Mouse (Mus musculus) cerebellum, adult 9-10 months (tissue): ENCODE data around the gene Tnfrsf12a.
A peak's percentile ranks its signal among the peaks of the same experiment; 100 is the strongest.

Experiments used
- DNase-seq: peaks from one replicate; pipeline ENCODE4 v3.0.0; 2022

Tnfrsf12a gene

DNA sequence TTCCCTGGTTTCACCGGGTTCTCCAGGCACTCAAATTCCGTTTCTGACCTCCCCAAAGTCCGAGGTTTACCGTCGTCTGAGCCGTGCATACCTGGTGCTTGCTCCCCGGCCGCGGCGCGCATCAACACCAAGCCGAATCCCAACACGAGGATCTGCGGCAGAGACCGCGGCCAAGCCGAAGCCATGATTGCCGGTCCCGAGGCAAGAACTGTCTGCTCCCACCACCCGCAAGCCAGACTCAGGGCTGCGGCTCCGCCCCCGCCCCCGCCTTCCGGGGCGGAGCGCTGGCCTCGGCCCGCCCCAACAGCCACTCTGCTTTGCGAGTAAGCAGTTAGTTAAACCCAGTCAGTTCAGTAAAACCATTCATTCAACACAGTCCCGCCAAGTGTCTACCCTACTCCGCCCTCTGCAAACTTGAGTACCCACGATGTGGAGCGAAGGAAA is at the start of gene Tnfrsf12a:
Tnfrsf12a (minus strand) TSS at position 233 of the 444 bp plus-strand sequence.
- DNase-seq = peak; percentile 88

DNA sequence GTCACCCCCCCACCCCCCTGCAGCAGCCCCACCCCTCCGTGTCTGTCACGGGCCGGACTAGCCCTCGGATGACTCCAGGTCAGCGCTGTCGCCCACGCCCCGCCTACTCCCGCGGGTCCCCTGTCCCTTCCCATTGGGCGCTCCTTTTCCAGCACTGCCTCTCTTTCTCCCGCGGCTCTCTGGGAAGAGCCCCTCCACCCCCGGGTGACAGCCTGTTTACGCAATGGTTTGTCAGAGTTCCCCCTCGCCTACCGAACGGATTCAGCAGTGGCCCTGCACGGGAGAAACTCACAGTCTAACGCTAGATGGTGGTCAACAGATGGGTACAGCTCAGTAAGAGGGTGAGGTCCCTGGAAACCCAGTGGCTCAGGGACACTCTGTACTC is 49.5 kb upstream of the Tnfrsf12a start:
- peak; percentile 78 for DNase-seq

DNA sequence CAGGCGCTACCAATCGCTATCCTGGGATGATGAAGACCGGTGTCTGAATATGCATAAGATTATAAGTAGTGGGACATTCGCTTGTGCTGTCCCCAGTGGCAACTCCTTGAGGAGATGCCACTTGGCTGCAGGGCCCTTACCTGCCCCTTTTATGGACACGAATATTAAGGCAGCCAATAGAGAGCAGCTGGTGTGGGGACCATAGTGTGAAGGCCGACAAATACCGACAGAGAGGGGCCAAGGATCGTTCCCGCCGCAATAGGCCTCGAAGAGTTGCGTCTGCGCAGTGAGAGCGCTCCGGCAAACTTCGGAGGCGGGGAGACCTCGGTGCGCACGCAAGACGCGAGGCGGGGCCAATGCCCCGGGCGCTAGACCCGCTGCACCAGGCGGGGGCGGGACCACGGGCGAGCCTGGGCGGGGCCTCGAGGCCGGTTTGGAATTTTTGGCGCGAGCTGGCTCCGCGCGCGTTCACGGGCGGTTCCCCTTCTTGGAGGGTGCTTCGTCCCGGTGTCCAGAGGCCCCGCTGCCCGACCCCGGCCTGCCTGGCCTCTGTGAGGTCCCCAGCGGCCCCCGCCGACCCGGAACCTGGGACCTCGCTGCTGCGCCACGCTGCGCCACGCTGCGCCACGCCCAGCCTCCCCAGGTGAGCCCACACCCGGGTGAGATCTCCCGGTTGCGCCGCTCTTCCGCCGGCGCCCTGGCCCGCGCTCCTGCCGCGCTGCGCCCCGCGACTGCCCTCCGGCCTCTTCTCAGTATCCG is 48.9 kb upstream of the Tnfrsf12a start, which contains the start of gene Pkmyt1:
Pkmyt1 (plus strand) TSS at position 338 of the 759 bp plus-strand sequence.
- DNase-seq = peak; percentile 94

DNA sequence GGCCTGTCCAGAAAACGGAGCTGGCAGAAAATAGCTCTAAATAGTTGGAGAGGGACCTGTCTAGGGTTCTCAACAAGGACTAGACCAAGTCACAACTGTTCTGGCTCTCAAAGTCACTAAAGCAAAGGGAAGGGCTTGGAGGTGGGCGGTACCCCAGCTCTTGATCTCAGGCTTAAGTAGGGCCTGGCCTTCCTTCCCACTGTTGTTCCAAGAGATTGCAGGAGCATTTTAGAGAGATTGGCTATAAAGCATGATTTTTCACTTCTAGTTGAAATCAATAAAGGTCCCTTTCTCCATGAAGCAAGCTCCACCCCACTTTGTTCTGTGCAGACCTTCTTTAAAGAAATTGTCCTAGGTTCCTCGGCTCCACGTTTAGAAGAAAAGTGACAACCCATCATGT is 48.2 kb upstream of the Tnfrsf12a start:
- peak; percentile 57 for DNase-seq

DNA sequence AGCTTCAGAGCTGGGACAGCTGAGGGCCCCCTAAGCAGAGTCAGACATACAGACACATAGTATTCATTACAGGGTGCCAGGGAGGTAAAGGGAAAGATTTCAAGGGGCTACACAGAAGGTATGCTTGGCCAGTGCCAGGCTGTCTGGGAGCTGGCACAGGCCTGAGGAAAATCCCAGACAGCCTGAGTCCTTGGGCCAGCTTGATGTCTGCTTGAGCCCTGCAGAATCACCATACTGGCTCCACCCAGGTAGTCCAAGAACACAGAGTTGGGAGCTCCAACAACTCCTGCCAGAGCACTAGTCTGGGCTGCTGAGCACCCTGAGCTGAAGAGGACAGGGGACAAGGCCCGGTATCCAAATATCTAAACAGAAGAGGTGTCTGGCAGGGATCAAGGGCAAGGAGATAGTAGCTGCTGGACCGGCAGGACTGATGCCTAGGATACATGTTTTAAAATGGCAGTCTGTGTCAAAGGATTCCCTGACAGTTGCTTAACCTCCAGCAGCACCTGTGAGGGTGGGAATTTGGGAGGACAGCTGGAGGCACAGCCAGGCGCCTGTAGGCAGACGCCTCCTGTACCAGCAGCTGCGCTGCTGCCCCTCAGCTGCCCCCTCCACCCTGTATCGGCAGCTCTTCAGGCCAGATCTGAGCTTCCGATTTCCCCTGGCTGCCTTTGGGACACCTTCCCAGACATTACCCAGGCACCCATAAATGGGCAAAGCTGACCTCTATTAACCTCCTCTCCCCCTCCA is 45.3 kb upstream of the Tnfrsf12a start, which contains the start of gene 1520401A03Rik:
1520401A03Rik (minus strand) TSS at position 408 of the 750 bp plus-strand sequence.
- no peak for DNase-seq

DNA sequence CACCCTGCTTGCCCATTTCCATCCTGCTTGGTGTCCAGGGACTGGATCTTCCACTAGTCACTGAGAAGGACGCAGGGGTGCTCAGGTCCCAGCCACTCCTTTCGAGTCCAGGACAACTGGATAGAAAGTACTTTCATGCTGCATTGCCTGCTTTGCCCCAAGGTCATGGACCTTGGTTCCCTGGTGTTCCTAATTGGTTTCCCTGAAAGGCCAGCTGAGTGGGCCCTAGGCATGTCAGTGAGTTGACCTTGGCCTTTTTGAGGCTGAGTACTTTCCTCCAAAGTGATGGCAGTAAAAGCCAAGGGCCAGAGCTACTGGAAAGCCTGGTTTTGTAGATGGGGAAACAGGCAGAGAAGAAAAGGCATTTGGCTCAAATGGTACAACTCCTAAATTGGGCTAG is 44.6 kb upstream of the Tnfrsf12a start:
- DNase-seq = no peak

DNA sequence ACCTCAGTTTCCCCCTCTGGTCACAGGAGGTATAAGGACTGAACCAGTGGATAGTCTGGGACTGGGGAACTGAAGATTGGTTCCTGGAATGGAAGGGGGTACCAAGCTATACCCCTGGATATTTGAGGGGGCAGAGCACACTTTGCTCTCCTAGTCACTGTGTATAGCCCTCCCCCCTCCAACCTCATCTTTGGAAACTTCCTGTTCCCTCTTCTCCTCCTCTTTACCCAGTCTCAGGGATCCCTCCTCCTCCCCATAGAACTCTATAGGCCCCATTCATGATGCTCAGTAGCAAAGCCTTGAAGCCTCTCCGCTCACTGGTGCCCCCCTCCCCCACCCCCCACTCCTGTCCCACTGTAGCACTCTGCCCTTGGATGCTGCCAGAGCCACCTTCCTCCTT is 42.2 kb upstream of the Tnfrsf12a start:
- DNase-seq = no peak

DNA sequence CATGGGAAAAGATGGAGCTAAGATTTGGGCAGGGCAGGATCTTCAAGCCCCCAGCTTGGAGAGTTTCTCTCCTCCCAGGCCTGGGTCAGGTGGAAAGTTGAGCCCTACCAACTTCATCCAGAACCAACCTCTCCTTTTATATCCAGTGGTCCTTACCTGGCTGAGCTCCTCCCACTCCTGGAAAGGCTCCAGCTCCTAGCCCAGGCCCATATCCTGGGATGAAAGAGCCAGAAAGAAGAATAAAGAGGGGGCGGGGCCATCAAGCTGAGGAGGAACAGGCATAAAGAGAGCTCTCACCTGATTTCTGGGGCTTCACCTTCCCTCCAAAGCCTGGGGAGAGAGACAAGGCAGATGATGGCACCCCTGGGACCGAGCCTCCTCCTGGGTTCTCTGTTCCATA is 39.7 kb upstream of the Tnfrsf12a start:
- DNase-seq = no peak

DNA sequence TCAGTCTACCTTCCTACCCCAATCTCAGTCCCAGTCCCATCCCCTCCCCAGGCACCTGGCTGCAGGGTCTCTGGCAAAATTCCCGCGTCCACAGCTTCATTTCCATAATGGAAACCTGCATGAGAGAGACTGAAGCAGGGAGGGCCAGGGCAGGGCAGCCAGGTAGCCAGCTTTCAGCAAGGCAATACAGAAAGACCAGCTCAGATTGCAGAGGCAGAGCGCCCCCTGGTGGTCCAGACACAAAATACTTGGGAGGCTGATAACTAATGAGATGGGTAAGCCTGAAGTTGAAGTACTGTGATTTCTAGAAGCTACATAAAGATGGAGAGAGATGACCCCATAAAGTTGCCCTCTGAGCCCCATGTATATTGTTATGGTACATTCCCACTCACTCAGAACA is 28.9 kb upstream of the Tnfrsf12a start:
- peak; percentile 83 for DNase-seq

DNA sequence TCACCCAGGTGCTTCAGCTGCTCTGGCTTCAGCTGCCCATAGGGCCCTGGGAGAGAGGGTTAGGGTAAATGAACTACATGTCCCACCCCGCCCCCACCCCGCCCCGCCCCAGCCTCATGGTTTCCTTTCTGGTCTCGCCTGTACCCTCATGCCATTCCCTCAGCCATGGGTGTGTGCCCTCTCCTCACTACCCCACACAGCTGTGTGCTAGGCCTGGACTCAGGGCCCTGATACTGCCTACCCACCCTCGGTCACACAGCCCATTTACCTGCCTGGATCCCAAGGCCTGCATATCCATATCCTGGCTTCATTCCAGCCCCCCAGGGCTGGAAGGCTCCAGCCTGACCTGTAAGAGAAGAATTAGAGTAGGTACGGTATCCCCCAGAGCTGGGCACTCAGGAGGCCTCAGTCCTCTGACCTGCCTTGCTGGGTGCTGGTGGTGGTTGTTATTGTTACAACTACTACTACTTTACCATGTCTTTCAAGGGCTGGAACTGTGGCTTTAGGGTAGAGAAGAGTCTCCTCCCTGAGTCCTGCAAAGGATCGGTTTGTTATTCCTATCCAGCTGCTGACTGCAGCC is 28.3 kb upstream of the Tnfrsf12a start:
- no peak for DNase-seq

DNA sequence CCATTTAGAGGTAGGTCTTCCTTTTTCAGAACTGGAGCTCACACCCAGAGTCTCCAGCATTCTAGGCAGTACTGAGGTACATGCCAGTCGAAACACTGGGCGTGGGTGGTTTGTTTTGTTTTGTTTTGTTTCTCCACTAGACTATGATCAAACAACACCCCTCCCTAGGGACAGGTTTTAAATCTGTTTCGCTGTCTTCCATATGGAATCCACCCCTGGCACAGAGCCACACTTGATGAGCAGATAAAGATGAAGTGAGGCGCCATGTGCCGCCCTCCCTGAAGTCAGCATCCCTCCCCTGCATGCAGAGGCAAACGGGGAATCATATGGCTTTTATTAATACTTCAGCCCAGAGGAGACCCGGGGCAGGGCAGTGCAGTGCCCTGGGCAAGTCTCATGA is 27.5 kb upstream of the Tnfrsf12a start:
- no peak for DNase-seq

DNA sequence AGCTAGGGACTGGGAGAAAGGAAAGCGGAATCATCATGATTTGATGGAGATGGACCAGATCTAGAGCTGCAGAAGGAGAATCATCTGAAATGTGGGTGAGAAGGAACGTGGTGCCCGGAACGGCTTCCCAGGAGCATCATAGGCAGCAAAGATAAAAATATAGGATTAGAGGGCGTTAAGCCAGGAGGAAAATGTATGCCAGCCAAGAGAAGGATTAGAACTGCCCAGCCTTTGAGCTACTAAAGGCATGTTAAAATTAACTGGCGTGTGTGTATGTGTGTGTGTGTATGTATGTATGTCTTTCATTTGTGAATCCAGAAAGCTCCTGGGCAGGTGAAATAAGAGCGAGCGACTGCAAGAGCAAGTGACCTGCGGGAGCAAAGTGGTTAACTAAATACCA is 26.0 kb upstream of the Tnfrsf12a start:
- no peak for DNase-seq

DNA sequence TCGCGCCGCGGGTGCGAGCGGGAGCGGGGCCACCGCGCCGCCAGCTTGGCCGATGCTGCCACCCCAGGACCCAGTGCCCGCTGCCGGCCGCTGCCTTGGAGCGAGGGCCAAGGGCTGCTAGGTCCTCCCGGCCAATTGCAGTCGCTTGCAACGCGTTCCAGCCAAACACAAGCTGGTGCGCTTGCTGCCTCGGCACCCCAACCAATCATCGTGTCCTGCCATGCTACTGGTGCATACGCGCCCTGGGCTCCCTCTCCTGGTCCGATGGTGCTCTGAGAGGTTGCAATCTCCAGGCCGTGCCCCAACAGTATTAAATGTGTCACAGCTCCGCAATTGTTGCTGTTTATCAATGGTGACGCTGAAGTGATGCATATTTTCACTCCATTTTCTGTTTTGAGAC is 22.8 kb upstream of the Tnfrsf12a start:
- DNase-seq = peak; percentile 96

DNA sequence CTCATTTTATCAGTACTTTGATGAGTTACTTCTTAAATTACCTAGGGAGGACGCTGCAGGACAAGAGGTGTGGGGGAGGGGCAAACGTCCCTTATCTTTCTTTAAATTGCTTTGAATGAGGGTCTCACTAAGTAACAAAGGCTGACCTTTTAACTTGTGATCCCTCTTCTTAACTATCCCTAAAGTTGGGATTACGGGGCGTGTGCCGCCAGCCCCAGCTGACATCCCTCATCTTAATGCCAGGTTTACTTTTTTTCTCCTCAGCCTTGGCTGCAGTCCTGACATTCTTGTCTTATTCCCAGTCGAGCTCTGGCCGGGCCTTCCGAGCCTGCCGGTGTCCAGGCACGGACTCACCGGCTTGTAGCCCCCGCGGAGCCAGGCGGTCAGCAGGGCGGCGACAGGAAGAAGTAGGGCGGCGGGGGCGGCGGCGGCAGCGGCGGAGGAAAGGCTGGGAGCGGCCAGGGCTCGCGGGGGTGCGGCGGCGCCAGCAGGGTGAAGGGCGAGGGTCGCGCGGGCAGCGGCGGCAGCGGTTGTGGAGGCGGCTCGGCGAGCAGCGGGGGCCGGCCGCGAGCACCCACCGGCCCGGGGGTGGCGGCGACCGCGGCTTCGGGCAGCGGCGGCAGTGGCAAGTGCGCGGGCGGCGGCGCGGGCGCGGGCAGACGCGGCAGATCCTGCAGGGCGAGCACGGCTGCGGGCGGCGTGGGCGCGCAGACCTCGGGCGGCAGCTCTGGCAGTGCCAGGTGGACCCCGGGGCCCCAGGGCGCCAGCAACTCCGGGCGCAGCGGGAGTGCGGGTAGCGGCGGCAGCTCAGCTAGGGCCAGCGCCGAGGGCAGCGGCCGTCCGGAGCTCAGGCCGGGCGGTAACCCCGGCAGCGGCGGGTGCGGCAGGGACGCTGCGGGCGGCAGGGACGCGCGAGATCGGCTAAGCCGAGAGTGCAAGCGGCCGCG is 22.1 kb upstream of the Tnfrsf12a start:
- no peak for DNase-seq

DNA sequence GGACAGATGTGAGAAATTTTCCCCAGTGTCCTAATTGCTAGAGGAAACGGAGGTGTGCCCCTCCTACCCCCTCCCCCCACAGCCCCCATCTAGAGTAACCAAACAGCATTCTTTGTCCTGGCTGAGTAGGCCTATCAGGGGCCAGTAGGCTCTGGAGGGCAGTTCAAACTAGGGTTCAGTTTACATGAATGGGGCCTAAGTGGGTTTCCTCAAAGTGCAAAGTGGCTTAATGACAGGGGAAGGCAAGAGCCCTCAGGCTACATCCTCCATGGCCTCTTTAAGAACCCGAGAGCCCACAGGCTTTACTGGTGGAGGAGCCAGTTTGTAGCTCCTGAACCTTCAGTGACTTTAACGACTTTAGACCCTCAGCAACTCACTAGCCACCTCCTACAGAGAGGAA is 18.5 kb upstream of the Tnfrsf12a start:
- DNase-seq = no peak

DNA sequence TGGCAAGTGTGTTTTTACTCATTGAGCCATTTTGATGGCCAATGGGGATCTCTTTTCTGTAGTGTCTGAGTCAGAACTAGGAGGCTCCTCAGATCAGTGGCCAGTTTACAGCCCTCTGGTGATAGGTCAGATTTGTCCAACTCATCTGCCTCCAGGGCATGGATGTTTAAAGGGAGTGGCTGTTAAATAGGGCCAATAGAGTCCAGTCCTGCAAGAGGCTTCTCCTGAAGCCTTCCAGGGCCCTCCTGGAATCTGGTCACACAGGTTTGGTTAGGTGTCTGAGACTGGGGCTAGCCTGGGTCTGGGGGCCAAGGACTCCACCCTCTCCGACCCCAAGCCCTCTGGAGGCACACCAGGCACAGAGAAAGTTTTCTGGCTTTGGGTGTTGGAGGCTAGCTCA is 17.2 kb upstream of the Tnfrsf12a start:
- no peak for DNase-seq

DNA sequence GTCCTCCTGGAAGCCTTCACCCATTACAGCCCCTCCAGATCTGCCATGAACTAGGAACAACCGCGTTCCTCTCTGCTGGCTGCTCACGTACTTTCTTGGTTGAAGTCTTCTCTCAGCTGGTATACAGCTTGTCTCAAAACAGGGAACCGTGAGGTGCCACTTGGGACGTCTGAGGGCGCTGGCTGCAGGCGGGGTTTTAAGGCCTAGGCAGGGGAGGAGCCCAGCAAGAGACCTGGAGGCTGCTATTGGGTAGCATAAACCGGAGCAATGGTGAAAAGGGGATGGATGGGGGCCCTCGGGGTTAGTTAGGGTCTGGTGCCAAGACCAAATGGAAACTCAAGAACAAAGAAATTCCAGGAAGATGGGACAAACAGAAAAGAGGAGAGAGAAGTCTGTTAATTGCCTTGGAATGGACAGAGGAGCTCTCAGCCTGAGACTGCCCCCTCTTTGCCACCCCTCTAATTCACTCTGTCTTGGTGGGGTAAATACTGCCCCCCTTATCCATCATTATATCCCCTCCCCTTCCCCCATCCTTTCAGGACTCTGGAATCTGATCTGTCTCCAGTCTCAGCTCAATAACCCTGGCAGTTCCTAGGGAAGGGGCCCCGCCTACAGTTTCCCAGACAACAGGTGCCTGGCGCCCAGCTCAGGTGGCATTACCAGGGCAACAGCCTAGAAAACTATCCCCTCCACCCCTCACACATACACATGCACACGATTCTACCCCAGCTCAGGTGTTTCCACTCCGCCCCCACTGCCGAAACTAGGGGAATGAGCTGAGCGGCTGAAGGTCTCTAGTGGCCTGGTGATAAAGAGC is 6.8 kb upstream of the Tnfrsf12a start, which contains the start of gene Cldn9:
Cldn9 (minus strand) TSS at position 171 of the 817 bp plus-strand sequence.
- no peak for DNase-seq

DNA sequence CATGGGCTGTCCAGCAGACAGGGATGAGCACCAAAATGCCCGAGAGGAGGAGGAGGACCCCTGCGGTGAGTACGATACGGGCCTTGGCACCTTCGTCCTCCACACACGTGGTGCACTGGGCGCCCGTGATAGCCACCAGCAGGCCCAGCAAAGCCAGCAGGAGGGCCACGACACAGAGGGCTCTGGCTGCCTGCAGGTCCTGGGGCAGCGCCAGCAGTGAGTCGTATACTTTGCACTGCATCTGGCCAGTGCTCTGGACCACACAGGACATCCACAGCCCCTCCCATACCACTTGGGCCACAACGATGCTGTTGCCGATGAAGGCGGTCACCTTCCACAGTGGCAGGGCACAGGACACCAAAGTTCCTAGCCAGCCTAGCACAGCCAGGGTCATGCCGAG is 6.0 kb upstream of the Tnfrsf12a start:
- no peak for DNase-seq

DNA sequence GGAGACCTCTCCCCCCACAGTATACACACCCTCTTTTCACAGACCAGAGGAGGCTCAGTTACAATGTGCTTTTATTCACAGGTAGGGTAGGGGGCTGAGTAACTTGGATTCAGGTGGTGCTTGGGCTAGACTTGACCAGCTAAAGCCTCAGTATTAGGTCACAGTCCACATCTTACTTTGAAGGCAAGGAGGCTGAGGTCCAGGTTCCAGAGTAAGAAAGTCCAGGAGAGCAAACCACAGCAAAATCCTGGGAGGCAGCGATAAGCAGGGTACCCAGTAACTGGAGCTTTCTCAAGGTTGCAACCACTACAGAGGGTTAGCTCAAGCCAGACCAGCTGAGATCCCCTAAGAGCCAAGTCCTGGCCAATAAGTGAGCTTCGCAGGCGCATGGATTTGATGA is 5.3 kb upstream of the Tnfrsf12a start:
- DNase-seq = no peak

DNA sequence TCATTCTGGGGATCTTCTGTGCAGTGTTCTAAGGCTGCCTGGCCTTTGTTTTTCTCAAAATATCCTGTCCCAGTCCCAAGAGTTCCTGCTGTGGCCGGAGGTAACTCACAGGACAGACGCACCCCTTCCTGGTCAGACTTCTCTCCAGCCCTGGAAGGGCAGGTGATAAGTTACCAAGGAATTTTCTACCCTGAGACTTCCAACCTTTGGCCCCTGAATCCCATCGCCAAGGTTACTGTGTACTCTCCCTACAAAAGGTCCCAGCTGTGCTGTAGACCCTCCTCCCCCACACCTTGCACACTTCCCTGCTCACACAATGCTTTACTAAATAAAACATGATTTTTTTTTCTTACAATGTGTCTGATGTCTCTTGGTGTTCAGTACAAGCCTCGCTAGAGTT is 4.8 kb upstream of the Tnfrsf12a start:
- DNase-seq = no peak

DNA sequence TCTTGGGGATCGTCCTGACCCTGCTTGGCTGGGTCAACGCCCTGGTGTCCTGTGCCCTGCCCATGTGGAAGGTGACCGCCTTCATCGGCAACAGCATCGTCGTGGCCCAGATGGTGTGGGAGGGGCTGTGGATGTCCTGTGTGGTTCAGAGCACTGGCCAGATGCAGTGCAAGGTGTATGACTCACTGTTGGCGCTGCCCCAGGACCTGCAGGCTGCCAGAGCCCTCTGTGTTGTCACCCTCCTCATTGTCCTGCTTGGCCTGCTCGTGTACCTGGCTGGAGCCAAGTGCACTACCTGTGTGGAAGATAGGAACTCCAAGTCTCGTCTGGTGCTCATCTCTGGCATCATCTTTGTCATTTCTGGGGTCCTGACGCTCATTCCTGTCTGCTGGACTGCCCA is 3.8 kb upstream of the Tnfrsf12a start:
- DNase-seq = no peak

DNA sequence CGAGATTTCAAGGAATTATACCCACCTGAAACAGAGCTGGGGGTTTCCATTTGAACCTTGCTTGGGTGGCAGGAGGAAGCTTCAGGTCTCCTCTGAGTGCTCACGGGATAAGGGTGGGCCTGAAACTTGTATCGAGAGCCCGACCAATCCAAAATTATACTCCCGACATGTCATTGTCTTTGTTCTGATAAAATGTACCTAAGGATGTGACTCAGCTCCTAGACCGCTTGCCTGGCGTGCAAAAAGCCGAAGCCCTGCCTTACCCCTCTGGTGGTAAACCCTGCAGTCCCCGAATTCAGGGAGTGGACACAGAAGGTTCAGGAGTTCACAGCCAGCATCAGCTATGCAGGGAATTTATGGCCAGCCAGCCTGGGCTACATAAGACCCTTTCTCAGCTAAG is 3.1 kb upstream of the Tnfrsf12a start:
- no peak for DNase-seq
